18 mouse cellular contexts compared by ENCODE assay signal in the genomic region with DNA sequence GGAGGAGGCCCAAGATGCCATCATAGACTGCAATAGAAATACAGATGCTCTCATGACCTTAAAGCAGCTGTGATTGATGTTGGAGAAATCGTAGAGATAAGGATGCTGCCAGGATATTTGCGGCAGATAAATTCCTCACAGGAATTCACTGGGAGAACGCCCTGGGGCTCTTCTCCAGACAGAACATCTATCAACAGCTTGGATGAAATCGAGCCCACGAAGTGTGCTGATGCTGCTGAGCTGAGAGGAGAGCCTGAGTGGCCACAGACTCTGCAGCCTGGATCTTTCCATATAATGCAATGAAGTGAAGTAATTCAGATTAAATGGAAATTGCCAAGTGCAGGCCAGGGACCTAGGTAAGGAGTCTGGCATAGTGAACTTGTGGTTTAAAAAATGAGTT. TPM values are rescaled to one million over a fixed set of nuclear protein-coding genes. Genes with fewer than 3 reads are reported as not detected.
DNase-seq lines count a peak whose midpoint lies in the region; ATAC-seq lines count a peak whose summit lies in the region.
"Had no signal": no experiment of that assay in that cellular context is flagged by ENCODE, and none has a peak within 500 bp of the region (broad histone marks: within the 10 kb centered on the region; RNA-seq: fewer than 3 reads in every experiment).

No protein-coding gene starts in this region.

- no peak overlapping the region for H3K4me2 ChIP-seq in kidney, embryonic 14.5 days (replicated peaks; ENCODE audit: low read depth, low read length)

- peak; percentile 34 for DNase-seq in kidney, adult 11 months
- DNase-seq in retina, postnatal 1 day: peak; percentile 56
- no peak for DNase-seq in retina, embryonic 14.5 days (ENCODE audit: low spot score)
- peak; percentile 26 for DNase-seq in kidney, postnatal 36 days
- no peak for DNase-seq in left cerebral cortex, adult 18-20 months (ENCODE audit: low spot score in 2 of 2)
- DNase-seq in spleen, postnatal 4 days (ENCODE audit: low spot score in 2 of 2): no peak
- DNase-seq: cerebellum, adult 8-10 months; heart, postnatal 36 days; thymus, postnatal 4 days had no signal

- H3K36me3 ChIP-seq in kidney, embryonic 14.5 days (ENCODE audit: control insufficient read depth, insufficient read depth, low read length): no peaks in the 10 kb centered on the region
- H3K36me3 ChIP-seq: forebrain, embryonic 10.5 days had no signal

- no peak overlapping the region for H3K4me3 ChIP-seq in kidney, embryonic 14.5 days (ENCODE audit: low read length)
- H3K4me3 ChIP-seq: forebrain, embryonic 10.5 days had no signal

- H3K27me3 ChIP-seq in kidney, embryonic 14.5 days (ENCODE audit: control insufficient read depth, insufficient read depth, low read length): no peaks in the 10 kb centered on the region
- H3K27me3 ChIP-seq: CH12.LX had no signal

- no peak overlapping the region for H3K27ac ChIP-seq in kidney, embryonic 14.5 days (ENCODE audit: low read depth, low read length)
- H3K27ac ChIP-seq: forebrain, embryonic 10.5 days had no signal

- ATAC-seq in kidney, embryonic 14.5 days (ENCODE audit: low FRiP score, low TSS enrichment): no peak

- no peaks in the 10 kb centered on the region for H3K4me1 ChIP-seq in kidney, embryonic 14.5 days (ENCODE audit: control insufficient read depth, insufficient read depth, low read length)
- H3K4me1 ChIP-seq: forebrain, embryonic 10.5 days had no signal

- H3K9ac ChIP-seq in kidney, embryonic 14.5 days (ENCODE audit: low read depth, low read length): no peak overlapping the region

- 36% methylated on average over 5 of the region's 5 CpGs for WGBS in kidney, embryonic 14.5 days

- no peaks in the 10 kb centered on the region for H3K9me3 ChIP-seq in kidney, embryonic 14.5 days (ENCODE audit: control insufficient read depth, low read length)
- H3K9me3 ChIP-seq: forebrain, embryonic 10.5 days had no signal

RNA-seq across cellular contexts. Expression of a gene that starts 42.7 kb away (rescaled TPM):
- not detected in 2 replicates for polyA plus RNA-seq in kidney, embryonic 14.5 days (2014; fragmentation: Nextera tagmentation; extraction: Ambion mirVana)
- not detected for total RNA-seq in left cerebral cortex, adult 18-20 months (2021)
- total RNA-seq: CH12.LX; heart, adult 8-10 months; heart, postnatal 36 days; layer of hippocampus, postnatal 10 days had no signal
- polyA plus RNA-seq: embryonic facial prominence, embryonic 11.5 days; forebrain, embryonic 10.5 days; limb, embryonic 11.5 days; liver, embryonic 16.5 days; stomach, embryonic 16.5 days had no signal

Comparison
In these comparisons a context has a peak if more than half of its experiments do, and no peak if none do; other contexts are left out.
1. DNase-seq: peak in kidney, adult 11 months (single experiment), retina, postnatal 1 day (single experiment) and kidney, postnatal 36 days (2 of 2); none in retina, embryonic 14.5 days (single experiment), left cerebral cortex, adult 18-20 months (0 of 2) and spleen, postnatal 4 days (0 of 2).